Mouse (Mus musculus) hindbrain, embryonic 15.5 days (tissue): ENCODE data around the gene Hoxd10. TPM values are rescaled to one million over a fixed set of nuclear protein-coding genes. Genes with fewer than 3 reads are reported as not detected.

Experiments
- ATAC-seq: fragments of 200-750 bp; cut with Nextera tagmentation; 2 replicates; pipeline ENCODE4 v1.8.0; 2017; ENCODE audit warnings: low read depth, moderate number of reproducible peaks, moderate TSS enrichment; ENCODE audit not compliant: low FRiP score
- H3K27ac ChIP-seq: fragments of 300-500 bp; sonication (generic); replicated peaks from 2 replicates; pipeline ENCODE4 v1.5.1; 2015; ENCODE audit warnings: mild to moderate bottlenecking, inconsistent platforms
- H3K27me3 ChIP-seq: fragments of 300-500 bp; sonication (generic); 2 replicates; pipeline ENCODE4 v1.6.1; 2015; ENCODE audit warnings: control low read depth, inconsistent platforms
- H3K36me3 ChIP-seq: fragments of 300-500 bp; sonication (generic); 2 replicates; pipeline ENCODE4 v1.6.1; 2015; ENCODE audit warnings: control low read depth, inconsistent platforms
- H3K4me1 ChIP-seq: fragments of 300-500 bp; sonication (generic); replicated peaks from 2 replicates; pipeline ENCODE4 v1.6.1; 2015; ENCODE audit warnings: control low read depth, inconsistent platforms
- H3K4me2 ChIP-seq: fragments of 300-500 bp; sonication (generic); 2 replicates; pipeline ENCODE4 v1.6.1; 2015; ENCODE audit warnings: moderate library complexity, mild to moderate bottlenecking, inconsistent platforms
- H3K4me3 ChIP-seq: fragments of 300-500 bp; sonication (generic); 2 replicates; pipeline ENCODE4 v1.5.1; 2015; ENCODE audit warnings: mild to moderate bottlenecking, inconsistent platforms
- H3K9ac ChIP-seq: fragments of 300-500 bp; sonication (generic); 2 replicates; pipeline ENCODE4 v1.6.1; 2015; ENCODE audit warnings: inconsistent platforms
- H3K9me3 ChIP-seq: fragments of 300-500 bp; sonication (generic); 2 replicates; pipeline ENCODE4 v1.6.1; 2016; ENCODE audit warnings: control low read depth, inconsistent platforms
- WGBS: fragments of 180-500 bp; shearing (Covaris S2); methylation state at CpG from one replicate; pipeline ENCODE4 v1.1.7; 2015; 5-methylcytosine and 5-hydroxymethylcytosine counted together
- polyA plus RNA-seq: library from polyadenylated mRNA; unstranded; fragments of >200 nt; fragmentation: Nextera tagmentation; extraction: Ambion mirVana; gene quantifications from 2 replicates; pipeline ENCODE4 v1.2.1, GENCODE M21; 2015

The Hoxd10 gene
- polyA plus RNA-seq, 1 experiment from 2014 or later: not detected

DNA sequence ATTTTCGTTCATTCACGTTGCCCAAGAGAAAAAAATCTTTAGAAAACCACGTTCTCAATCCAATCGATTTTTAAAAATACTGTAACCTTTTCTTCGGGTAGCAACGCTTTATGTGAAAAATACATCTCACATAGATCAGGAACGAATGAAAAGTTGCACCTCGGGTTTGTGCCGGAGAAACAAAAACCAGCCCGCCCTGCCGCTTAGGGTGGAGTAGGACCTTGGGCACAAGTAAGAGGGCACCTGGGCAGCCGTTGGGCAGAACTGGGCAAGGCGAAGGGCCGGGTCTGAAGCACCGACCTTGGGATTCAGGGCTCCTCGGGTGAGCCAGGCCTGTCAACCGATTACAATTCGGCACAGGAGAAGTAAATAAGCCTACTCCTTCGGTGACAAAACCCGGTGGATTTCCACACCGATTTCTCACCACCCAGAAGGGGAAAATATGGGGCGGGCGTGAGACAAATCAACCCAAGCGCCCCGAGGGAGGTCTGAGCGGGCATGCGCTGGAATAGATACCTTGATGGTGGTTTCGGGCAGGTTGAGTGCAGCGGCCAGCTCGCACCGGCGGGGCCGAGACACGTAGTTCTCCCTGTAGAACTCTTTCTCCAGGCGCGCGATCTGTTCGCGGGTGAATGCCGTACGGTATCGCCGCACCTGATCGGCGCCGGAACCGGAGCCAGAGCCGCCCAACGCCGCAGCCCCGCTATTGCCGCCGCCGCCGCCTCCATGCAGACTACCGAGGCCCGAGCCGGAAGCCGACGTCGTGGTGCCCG is 34.3 kb upstream of the Hoxd10 start:
- Histone ChIP-seq H3K9ac (no peak overlapping the region), H3K4me3 (peak overlapping the region; percentile 22; the same call in 1 of the 2 replicates), H3K36me3 (no peaks in the 10 kb centered on the region), H3K27me3 (peaks cover 56% of the 10 kb centered on the region), H3K27ac (0 out of 2 replicates have a peak overlapping the region, but pooled peaks have one; percentile 20), H3K4me1 (peaks cover 15% of the 10 kb centered on the region), H3K9me3 (no peaks in the 10 kb centered on the region), H3K4me2 (peak overlapping the region; percentile 7; the same call in 1 of the 2 replicates)
- ATAC-seq: no peak
- 3% methylated on average over 62 of the region's 62 CpGs for WGBS

DNA sequence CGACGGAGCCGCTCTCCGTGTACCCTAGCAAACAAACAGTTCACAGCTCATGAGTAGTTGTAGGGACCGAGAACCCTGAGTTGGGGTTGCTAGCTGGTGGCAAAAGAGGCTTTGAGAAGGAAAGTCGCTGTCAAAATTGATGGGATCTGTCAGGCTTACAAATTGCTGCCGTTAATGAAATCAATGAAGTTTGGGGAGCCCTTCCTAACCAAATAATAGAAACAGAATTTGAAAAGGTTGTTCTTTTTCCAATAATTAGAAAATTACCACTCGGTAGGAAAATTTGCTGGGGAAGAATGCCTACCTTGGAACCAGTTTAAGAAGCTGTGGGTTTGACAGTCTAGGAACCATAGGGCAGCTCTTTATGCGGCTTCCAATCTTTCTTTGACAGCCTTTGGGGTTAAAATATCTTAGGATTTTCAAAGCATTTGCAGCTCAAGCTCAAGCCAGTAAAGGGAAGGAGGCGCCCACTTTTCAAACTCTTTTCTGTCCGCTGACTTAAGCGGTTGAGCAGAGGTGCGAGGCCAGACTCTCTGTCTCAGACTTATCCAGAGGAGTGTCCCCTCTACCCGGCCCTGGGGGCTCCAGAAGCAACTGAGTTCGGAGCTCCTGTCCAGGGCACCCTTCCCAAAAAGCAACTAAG is 33.6 kb upstream of the Hoxd10 start:
- no peaks in the 10 kb centered on the region for H3K9me3 ChIP-seq
- H3K4me1 ChIP-seq: peaks cover 15% of the 10 kb centered on the region
- ATAC-seq: no peak
- no peak overlapping the region for H3K9ac ChIP-seq
- under 1% methylated on average over 15 of the region's 15 CpGs for WGBS
- peaks cover 61% of the 10 kb centered on the region for H3K27me3 ChIP-seq
- no peaks in the 10 kb centered on the region for H3K36me3 ChIP-seq
- H3K27ac ChIP-seq: peak overlapping the region; percentile 28; the same call in 1 of the 2 replicates
- peak overlapping the region; percentile 22 for H3K4me3 ChIP-seq
- peak overlapping the region; percentile 7; the same call in 1 of the 2 replicates for H3K4me2 ChIP-seq

DNA sequence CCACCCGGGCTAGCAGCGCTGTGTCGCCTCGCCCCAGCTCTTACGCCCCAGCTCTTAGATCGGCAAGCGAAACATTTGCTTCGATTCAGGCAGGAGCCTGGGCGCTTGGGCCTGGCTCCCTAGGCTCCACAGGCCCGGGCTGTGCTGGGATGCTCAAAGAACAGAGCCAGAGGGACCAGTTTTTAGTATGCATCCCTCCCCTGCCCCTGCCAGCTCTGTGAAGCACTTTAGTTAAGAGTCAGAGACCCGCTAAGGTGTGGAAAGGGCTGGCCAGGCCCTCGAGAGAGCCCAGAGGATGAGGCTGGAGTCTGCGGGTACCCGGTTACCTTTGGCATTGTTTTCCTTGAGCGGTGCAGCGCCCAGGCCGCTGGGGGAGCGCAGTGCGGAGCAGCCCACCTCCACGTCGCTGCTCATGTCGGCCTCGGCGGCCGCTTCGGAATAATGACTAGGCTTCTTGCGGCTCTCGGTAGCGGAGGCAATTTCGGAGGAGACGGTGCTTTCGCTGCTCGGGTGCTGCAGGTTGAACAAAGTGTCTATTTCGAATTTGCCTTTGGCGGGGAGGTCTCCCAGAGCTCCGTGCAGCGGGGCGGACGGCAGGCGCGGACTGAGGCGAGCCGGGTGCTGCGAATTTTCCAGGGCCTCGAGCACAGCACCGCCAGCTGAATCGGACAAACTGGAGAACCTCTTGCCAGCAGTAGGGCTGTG is 32.9 kb upstream of the Hoxd10 start:
- Histone ChIP-seq H3K4me1 (peaks cover 15% of the 10 kb centered on the region), H3K9me3 (no peaks in the 10 kb centered on the region), H3K4me3 (peak overlapping the region; percentile 20), H3K36me3 (no peaks in the 10 kb centered on the region), H3K4me2 (peak overlapping the region; percentile 1; the same call in 1 of the 2 replicates), H3K27ac (peak overlapping the region; percentile 28), H3K27me3 (peaks cover 65% of the 10 kb centered on the region), H3K9ac (no peak overlapping the region)
- WGBS: under 1% methylated on average over 47 of the region's 47 CpGs
- no peak for ATAC-seq

DNA sequence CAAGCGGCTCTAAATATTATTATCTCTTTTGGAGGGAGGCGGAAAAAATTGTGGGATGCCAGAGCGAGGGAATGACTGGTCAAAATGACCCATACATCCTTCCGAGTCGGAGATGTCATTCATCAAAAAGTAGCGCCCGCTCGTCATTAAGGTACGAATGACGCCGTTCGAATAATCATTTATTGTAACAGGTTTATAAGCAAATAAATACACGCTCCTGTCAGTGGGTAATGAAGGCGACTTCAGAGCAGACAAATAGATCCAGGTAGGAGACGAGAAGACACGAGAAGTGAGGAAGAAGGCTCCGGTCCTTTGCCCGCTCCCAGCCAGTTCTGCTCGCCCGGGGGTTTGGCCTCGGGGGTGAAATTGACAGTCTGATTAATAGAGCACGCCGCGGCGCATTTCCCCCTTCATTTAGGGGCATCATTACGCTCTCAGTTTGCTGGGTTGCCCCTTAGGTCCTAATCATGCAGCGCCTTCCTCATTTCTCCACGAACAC is 32.2 kb upstream of the Hoxd10 start, which contains the start of gene Evx2:
Gene Evx2 (minus strand): TSS at position 51 of the 499 bp plus-strand sequence.
- Histone ChIP-seq H3K27ac (peak within 1 kb of the TSS; percentile 28), H3K36me3 (no peaks in the 10 kb centered on the region), H3K4me1 (peaks cover 15% of the 10 kb centered on the region), H3K9me3 (no peaks in the 10 kb centered on the region), H3K27me3 (peaks cover 65% of the 10 kb centered on the region), H3K4me3 (peak within 1 kb of the TSS; percentile 20), H3K4me2 (peak within 1 kb of the TSS; percentile 14), H3K9ac (no peak within 1 kb of the TSS)
- WGBS: 2% methylated on average over 28 of the region's 28 CpGs
- ATAC-seq: no peak

DNA sequence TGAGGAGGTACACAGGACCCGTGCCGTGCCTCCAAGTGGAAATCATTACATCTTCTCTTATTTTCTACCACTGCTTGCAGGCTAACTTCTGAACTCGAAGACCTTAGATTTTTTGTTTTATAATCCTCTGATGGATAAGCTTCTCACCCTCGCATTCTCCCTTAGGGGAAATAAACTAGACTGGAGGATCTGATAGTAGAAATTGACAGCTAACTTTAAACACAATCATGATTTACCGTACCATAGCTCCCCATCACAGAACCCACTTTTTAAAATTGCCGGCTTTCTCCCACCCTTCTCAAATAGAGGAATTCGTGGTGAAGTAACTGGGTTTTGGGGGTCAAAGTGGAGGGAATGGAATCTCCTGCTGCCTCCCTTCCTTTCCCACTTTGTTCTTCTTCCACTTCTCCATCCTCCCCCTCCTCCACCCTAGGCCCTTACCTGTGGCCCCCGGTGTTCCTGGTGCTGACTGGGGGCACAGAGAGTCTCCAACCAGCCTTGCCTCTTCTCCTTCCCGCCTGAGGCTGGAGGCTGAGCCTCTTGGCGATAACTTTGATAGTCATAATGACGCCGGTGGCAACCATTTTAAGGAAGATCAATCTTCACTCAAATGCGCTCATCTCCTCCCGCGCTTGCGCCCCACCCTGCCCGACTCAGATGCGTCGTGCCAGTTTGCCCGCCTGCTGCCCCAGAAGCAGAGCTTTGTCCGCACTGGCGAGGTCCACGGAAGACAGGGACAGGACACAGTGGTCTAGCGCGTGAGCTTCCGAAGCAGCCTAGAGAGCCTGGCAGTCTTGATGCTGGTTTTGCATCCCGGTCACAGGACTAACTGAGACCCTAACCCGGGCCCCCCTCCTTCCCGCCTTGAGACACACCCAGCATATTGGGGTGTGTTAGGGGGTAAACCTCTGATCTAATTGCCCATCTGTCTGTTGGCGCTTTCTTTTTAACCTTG is 31.0 kb upstream of the Hoxd10 start:
- no peaks in the 10 kb centered on the region for H3K36me3 ChIP-seq
- H3K27me3 ChIP-seq: peaks cover 66% of the 10 kb centered on the region
- 4% methylated on average over 30 of the region's 30 CpGs for WGBS
- H3K4me2 ChIP-seq: peak overlapping the region; percentile 4; the same call in 1 of the 2 replicates
- H3K4me3 ChIP-seq: peak overlapping the region; percentile 10
- no peaks in the 10 kb centered on the region for H3K9me3 ChIP-seq
- no peak overlapping the region for H3K27ac ChIP-seq
- no peak overlapping the region for H3K9ac ChIP-seq
- H3K4me1 ChIP-seq: peaks cover 11% of the 10 kb centered on the region
- ATAC-seq: no peak

DNA sequence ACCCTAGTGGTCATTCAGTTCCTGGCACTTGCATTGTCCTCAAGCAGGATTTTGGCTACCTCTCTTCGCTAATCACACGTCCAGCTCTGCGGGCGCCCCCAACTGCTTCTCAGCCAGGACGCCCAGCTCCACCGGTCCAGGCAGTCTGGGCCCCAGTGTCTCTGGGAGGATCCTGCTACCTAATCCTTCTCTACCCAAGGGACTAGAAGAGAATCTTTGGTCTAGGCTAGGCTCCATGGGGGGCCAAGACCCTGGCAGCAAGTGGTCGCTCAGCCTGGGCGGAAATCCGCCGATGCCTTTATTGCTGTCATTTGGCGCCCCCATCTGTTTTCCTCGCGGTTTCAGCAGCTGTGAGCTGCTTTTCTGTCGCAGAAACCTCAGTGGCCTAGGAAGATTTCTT is 30.0 kb upstream of the Hoxd10 start:
- H3K4me2 ChIP-seq: peak overlapping the region; percentile 47
- no peak overlapping the region for H3K9ac ChIP-seq
- no peaks in the 10 kb centered on the region for H3K36me3 ChIP-seq
- peaks cover 7% of the 10 kb centered on the region for H3K4me1 ChIP-seq
- H3K4me3 ChIP-seq: peak overlapping the region; percentile 19
- 0% methylated on average over 14 of the region's 14 CpGs for WGBS
- no peak overlapping the region for H3K27ac ChIP-seq
- ATAC-seq: peak; percentile 38; the same call in 1 of the 2 replicates
- H3K9me3 ChIP-seq: no peaks in the 10 kb centered on the region
- H3K27me3 ChIP-seq: peaks cover 69% of the 10 kb centered on the region

DNA sequence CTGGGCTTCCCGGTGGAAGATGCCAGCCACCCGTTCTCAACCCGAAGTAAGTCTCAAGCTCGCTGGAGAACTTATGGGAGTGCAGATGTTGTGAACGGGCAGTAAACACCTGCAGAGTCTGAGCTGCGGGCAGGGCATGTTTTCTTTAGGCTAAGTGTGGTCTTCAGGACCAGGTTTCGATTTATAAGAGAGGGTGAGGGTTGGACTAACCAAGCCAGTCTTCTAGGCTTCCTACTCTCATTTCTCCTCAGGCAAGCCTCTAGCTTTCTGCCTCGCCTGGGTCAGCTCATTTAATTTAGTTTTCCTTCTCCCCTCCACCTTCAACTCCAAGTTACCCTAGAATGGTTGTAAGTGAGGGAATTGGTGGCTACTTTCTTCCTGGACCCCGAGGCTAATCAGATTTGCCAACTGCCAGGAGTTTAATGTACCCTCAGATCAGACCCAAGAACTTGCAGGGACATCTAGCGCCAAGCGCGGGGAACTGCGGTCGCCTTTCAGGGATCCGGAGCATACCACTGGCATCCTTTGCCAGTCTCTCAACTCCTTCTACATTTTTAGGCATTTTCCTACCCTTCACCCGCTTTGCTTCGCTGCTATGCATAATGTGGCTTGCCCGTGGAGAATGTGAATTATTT is 28.3 kb upstream of the Hoxd10 start:
- no peak for ATAC-seq
- WGBS: 5% methylated on average over 18 of the region's 18 CpGs

DNA sequence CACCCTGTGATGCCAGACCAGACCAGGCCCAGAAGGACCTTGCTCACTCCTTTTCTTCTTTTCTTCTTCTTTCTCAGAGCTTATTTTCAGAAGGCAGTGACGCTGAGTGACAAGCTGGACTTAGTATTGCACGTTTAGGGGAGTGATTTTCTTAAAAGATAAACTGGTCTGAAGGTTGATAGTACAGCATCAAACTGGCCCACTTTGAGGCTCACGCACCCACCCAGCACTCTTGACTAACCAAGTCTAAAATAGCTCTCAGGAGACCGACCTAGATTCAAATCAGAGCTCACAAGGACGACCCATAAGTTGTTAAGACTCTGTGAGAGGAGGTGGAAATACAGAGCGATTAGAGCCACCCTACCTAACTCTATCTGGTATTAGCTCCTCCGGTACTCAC is 25.3 kb upstream of the Hoxd10 start:
- Histone ChIP-seq H3K36me3 (no peaks in the 10 kb centered on the region), H3K9me3 (no peaks in the 10 kb centered on the region), H3K9ac (no peak overlapping the region), H3K4me1 (peaks cover 11% of the 10 kb centered on the region), H3K27ac (no peak overlapping the region), H3K4me3 (no peak overlapping the region), H3K27me3 (peaks cover 91% of the 10 kb centered on the region), H3K4me2 (no peak overlapping the region)
- no peak for ATAC-seq
- 2% methylated on average over 7 of the region's 7 CpGs for WGBS

More for the DNA sequence above, 28.3 kb upstream of the Hoxd10 start:
- H3K9ac ChIP-seq: no peak overlapping the region
- no peak overlapping the region for H3K4me3 ChIP-seq
- peaks cover 8% of the 10 kb centered on the region for H3K4me1 ChIP-seq
- peaks cover 78% of the 10 kb centered on the region for H3K27me3 ChIP-seq
- H3K9me3 ChIP-seq: no peaks in the 10 kb centered on the region
- no peaks in the 10 kb centered on the region for H3K36me3 ChIP-seq
- H3K4me2 ChIP-seq: no peak overlapping the region
- H3K27ac ChIP-seq: no peak overlapping the region

DNA sequence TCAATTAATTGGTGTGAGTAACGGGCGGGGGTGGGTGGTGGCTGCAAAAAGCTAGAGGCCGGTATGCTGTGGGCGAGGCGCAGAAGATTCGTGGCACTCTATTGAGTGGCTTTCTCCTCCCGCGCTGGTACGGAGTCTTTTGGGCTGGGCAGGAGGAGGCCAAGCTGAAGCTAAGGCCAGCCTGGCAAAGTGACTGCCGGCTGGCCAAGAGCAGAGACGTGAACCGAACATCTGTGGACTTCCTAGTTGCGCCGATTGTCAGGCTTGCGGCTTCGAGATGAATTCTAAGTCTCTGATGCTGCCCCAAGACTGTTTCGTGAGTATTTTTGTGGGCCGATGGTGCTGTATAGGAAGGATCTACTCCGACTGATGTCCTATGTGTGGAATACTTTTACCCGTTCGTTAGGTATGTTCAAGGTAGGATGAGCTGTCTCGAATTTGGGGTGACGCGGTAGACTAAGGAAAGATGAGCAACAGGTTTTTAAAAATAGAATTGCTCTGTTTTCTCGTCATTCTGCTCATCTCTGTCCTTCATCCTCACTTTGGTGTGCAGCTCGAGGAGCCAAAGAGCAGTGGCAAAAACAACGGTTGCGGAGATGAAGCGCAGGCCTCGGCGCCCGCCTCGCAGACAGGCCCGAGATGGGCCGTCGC is 24.4 kb upstream of the Hoxd10 start:
- WGBS: 1% methylated on average over 36 of the region's 36 CpGs
- H3K27ac ChIP-seq: no peak overlapping the region
- peaks cover 7% of the 10 kb centered on the region for H3K4me1 ChIP-seq
- no peaks in the 10 kb centered on the region for H3K36me3 ChIP-seq
- no peaks in the 10 kb centered on the region for H3K9me3 ChIP-seq
- H3K4me2 ChIP-seq: no peak overlapping the region
- H3K27me3 ChIP-seq: peaks cover 92% of the 10 kb centered on the region
- no peak overlapping the region for H3K9ac ChIP-seq
- no peak overlapping the region for H3K4me3 ChIP-seq
- ATAC-seq: no peak

DNA sequence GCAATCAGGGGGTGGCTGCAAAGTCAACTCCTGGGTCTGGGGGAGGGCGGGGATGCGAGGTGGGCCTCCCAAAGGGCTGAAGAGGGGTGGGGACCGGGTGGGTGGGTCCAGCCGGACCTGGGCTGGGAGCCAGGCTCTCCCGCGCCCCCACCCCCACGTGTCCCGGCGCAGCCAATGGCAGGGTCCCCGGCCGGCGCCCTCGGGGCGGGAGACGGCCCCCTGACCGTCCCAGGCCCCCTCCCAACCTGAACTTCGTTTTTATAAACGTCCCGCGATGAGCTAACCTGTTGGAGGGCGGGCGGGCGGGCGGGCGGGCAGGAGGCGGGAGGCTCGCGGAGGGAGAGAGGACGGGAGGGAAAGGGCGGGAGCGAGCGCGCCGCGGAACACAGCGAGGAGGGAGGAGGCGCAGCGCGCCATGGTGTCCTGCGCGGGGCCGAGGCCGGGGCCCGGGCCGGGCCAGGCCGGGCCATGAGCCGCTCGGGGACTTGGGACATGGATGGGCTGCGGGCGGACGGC is 23.8 kb upstream of the Hoxd10 start, which contains the start of gene Hoxd13:
Gene Hoxd13 (plus strand): TSS at position 469 of the 516 bp plus-strand sequence.
- H3K4me3 ChIP-seq: peak within 1 kb of the TSS; percentile 22
- peak within 1 kb of the TSS; percentile 49 for H3K4me2 ChIP-seq
- H3K36me3 ChIP-seq: no peaks in the 10 kb centered on the region
- WGBS: under 1% methylated on average over 31 of the region's 51 CpGs
- H3K4me1 ChIP-seq: peaks cover 12% of the 10 kb centered on the region
- no peaks in the 10 kb centered on the region for H3K9me3 ChIP-seq
- ATAC-seq: no peak
- H3K9ac ChIP-seq: no peak within 1 kb of the TSS
- no peak within 1 kb of the TSS for H3K27ac ChIP-seq
- peaks cover 92% of the 10 kb centered on the region for H3K27me3 ChIP-seq
